Mouse (Mus musculus) c-Kit-negative CD71-positive TER-119-positive erythroid progenitor cells, embryonic 14.5 days (primary cell): Measurements from ENCODE around the gene Rsph14.

ENCODE experiments used
- DNase-seq: peaks from one replicate; pipeline ENCODE4 v3.0.0-alpha.2; 2013; ENCODE audit warnings: low read depth, low spot score

The Rsph14 gene

GRCm38 (mm10) chr10:75032395-75032794 is at the start of gene Rsph14:
Gene Rsph14, minus strand, starts transcription at chr10:75032586.
- no peak for DNase-seq

- DNase-seq: no peak
Measured at GRCm38 (mm10) chr10:75078174-75079128, 46.1 kb upstream of the Rsph14 start.

GRCm38 (mm10) chr10:75075665-75076064 is 43.3 kb upstream of the Rsph14 start:
- no peak for DNase-seq

GRCm38 (mm10) chr10:75070281-75070976 is 38.0 kb upstream of the Rsph14 start:
- DNase-seq: no peak

GRCm38 (mm10) chr10:75068624-75069328 is 36.4 kb upstream of the Rsph14 start:
- no peak for DNase-seq

- no peak for DNase-seq
Measured at GRCm38 (mm10) chr10:75068086-75068485, 35.7 kb upstream of the Rsph14 start.

- DNase-seq: no peak
Measured at GRCm38 (mm10) chr10:75067446-75067845, 35.1 kb upstream of the Rsph14 start.

GRCm38 (mm10) chr10:75065691-75066090 is 33.3 kb upstream of the Rsph14 start:
- DNase-seq: no peak

- no peak for DNase-seq
Measured at GRCm38 (mm10) chr10:75063301-75063965, 31.0 kb upstream of the Rsph14 start.

- no peak for DNase-seq
Measured at GRCm38 (mm10) chr10:75062621-75063020, 30.2 kb upstream of the Rsph14 start.

GRCm38 (mm10) chr10:75062189-75062561 is 29.8 kb upstream of the Rsph14 start:
- no peak for DNase-seq

- DNase-seq: no peak
Measured at GRCm38 (mm10) chr10:75061341-75062188, 29.2 kb upstream of the Rsph14 start.

GRCm38 (mm10) chr10:75060843-75061235 is 28.5 kb upstream of the Rsph14 start:
- DNase-seq: no peak

- DNase-seq: no peak
Measured at GRCm38 (mm10) chr10:75060217-75060842, 27.9 kb upstream of the Rsph14 start, which contains the start of gene Bcr. Gene Bcr, plus strand, starts transcription at chr10:75060592.

- DNase-seq: no peak
Measured at GRCm38 (mm10) chr10:75059396-75059795, 27.0 kb upstream of the Rsph14 start.

- no peak for DNase-seq
Measured at GRCm38 (mm10) chr10:75058761-75059395, 26.5 kb upstream of the Rsph14 start.

- no peak for DNase-seq
Measured at GRCm38 (mm10) chr10:75058336-75058735, 25.9 kb upstream of the Rsph14 start.

- DNase-seq: no peak
Measured at GRCm38 (mm10) chr10:75056255-75056654, 23.9 kb upstream of the Rsph14 start.

- DNase-seq: no peak
Measured at GRCm38 (mm10) chr10:75055672-75056071, 23.3 kb upstream of the Rsph14 start.

GRCm38 (mm10) chr10:75054125-75054524 is 21.7 kb upstream of the Rsph14 start:
- no peak for DNase-seq
